Mouse (Mus musculus) left cerebral cortex, postnatal 10 days (tissue): Measurements from ENCODE around the gene Nebl. TPM values are rescaled to one million over a fixed set of nuclear protein-coding genes. Genes with fewer than 3 reads are reported as not detected.
A peak's percentile ranks its signal among the peaks of the same experiment; 100 is the strongest.
"Not testable (repeated sequence)": the region's sequence is repeated elsewhere in the genome, so short reads cannot be mapped to it uniquely, and the experiment has no call there.

ENCODE experiments used
- DNase-seq, 2 experiments: peaks; one replicate each; pipeline ENCODE4 v3.0.0; 2021 to 2022; ENCODE audit warnings: low spot score in 2 of 2, mixed read lengths in 1 of 2; ENCODE audit errors: extremely low spot score in 1 of 2
- intact Hi-C: fragments of 180-260 bp; cut with DNase I; formaldehyde crosslinking; loops from one replicate; pipeline ENCODE4 v1.15.1; 2025
- microRNA-seq: library from miRNA; unstranded; fragments of <30 nt; microRNA quantifications from one replicate; pipeline ENCODE4 v1.2.0, GENCODE M21; 2022
- total RNA-seq, 2 experiments: library from RNA; stranded (reverse); gene quantifications; 2 replicates each; pipeline ENCODE4 v1.2.3; 2021

Gene Nebl
- total RNA-seq, 2 experiments from 2014 or later = 55.1 to 59.2 TPM

GRCm38 (mm10) chr2:17375916-17376315 lies 355.3 kb downstream of the Nebl start:
- DNase-seq = no peak
- intact Hi-C loops = no loop called here

GRCm38 (mm10) chr2:17365671-17366070 lies 365.6 kb downstream of the Nebl start:
- no peak for DNase-seq
- intact Hi-C loops = no loop called here

GRCm38 (mm10) chr2:17364971-17365548 lies 366.2 kb downstream of the Nebl start:
- intact Hi-C loops = no loop called here
- no peak for DNase-seq

- intact Hi-C loops = no loop called here
- peak in 1 of 2 experiments; percentile 3 for DNase-seq
Observed at GRCm38 (mm10) chr2:17363337-17364216, 367.7 kb downstream of the Nebl start.

GRCm38 (mm10) chr2:17362181-17362580 lies 369.1 kb downstream of the Nebl start:
- no peak for DNase-seq
- intact Hi-C loops = no loop called here

- DNase-seq = no peak
- intact Hi-C loops = no loop called here
Observed at GRCm38 (mm10) chr2:17344643-17345042, 386.6 kb downstream of the Nebl start.

GRCm38 (mm10) chr2:17335451-17335850 lies 395.8 kb downstream of the Nebl start:
- peak; percentile 7 to 27 for DNase-seq
- intact Hi-C loops = no loop called here

- no peak for DNase-seq
- intact Hi-C loops = loop anchor here (5.0 kb wide), 1 partner anchor 969 kb away; the partner anchor contains the start of gene Plxdc2
Observed at GRCm38 (mm10) chr2:17326590-17326989, 404.7 kb downstream of the Nebl start.

- intact Hi-C loops = no loop called here
Observed at GRCm38 (mm10) chr2:17316850-17317249, 414.4 kb downstream of the Nebl start.

GRCm38 (mm10) chr2:17301379-17301778 lies 429.9 kb downstream of the Nebl start:
- intact Hi-C loops = no loop called here
- DNase-seq = no peak

More at GRCm38 (mm10) chr2:17316850-17317249, 414.4 kb downstream of the Nebl start:
- DNase-seq = no peak

- intact Hi-C loops = no loop called here
- DNase-seq = no peak
Observed at GRCm38 (mm10) chr2:17297496-17297895, 433.8 kb downstream of the Nebl start.

- DNase-seq, intact Hi-C loops: not testable (repeated sequence)
Observed at GRCm38 (mm10) chr2:17295257-17295656, 436.0 kb downstream of the Nebl start.

Small RNA genes lying within 50 kb of the gene (microRNA-seq; reads per million reads assigned to microRNA genes)
- not detected for gene Mir6419
